26 mouse cellular contexts compared by ENCODE assay signal in genomic region chr4:45729801-45730200, GRCm38 (mm10).
A peak's percentile ranks its signal among the peaks of the same experiment; 100 is the strongest.
DNase-seq lines count a peak whose midpoint lies in the region; ATAC-seq lines count a peak whose summit lies in the region.
"Had no signal": no experiment of that assay in that cellular context is flagged by ENCODE, and none has a peak within 500 bp of the region (broad histone marks: within the 10 kb centered on the region; RNA-seq: fewer than 3 reads in every experiment).

No protein-coding gene starts in this region.

- peaks cover 8% of the 10 kb centered on the region for H3K27me3 ChIP-seq in hindbrain, embryonic 10.5 days (ENCODE audit: insufficient read depth, poor library complexity, severe bottlenecking)
- H3K27me3 ChIP-seq in hindbrain, embryonic 12.5 days: no peaks in the 10 kb centered on the region
- H3K27me3 ChIP-seq in embryonic facial prominence, embryonic 14.5 days (replicated peaks; ENCODE audit: control insufficient read depth, insufficient read depth, low read length): no peaks in the 10 kb centered on the region
- H3K27me3 ChIP-seq: heart, embryonic 13.5 days; neural tube, embryonic 15.5 days had no signal

- peak overlapping the region; percentile 16; the same call in 1 of the 2 replicates for H3K27ac ChIP-seq in hindbrain, embryonic 10.5 days
- no peak overlapping the region for H3K27ac ChIP-seq in hindbrain, embryonic 12.5 days
- H3K27ac ChIP-seq in embryonic facial prominence, embryonic 14.5 days (replicated peaks; ENCODE audit: low read depth, low read length): peak overlapping the region; percentile 85
- H3K27ac ChIP-seq: heart, embryonic 13.5 days; neural tube, embryonic 15.5 days; stomach, postnatal 0 days had no signal

- H3K9me3 ChIP-seq in hindbrain, embryonic 10.5 days: no peaks in the 10 kb centered on the region
- H3K9me3 ChIP-seq in hindbrain, embryonic 12.5 days (replicated peaks): no peaks in the 10 kb centered on the region
- H3K9me3 ChIP-seq in embryonic facial prominence, embryonic 14.5 days (ENCODE audit: control insufficient read depth, low read length): no peaks in the 10 kb centered on the region
- H3K9me3 ChIP-seq: heart, embryonic 13.5 days; neural tube, embryonic 15.5 days had no signal

- H3K4me1 ChIP-seq in hindbrain, embryonic 10.5 days (replicated peaks): peaks cover 48% of the 10 kb centered on the region
- H3K4me1 ChIP-seq in hindbrain, embryonic 12.5 days: peaks cover 36% of the 10 kb centered on the region
- peaks cover 29% of the 10 kb centered on the region for H3K4me1 ChIP-seq in embryonic facial prominence, embryonic 14.5 days (ENCODE audit: control insufficient read depth, insufficient read depth, low read length)

- H3K36me3 ChIP-seq in hindbrain, embryonic 10.5 days: no peaks in the 10 kb centered on the region
- H3K36me3 ChIP-seq in hindbrain, embryonic 12.5 days: no peaks in the 10 kb centered on the region
- no peaks in the 10 kb centered on the region for H3K36me3 ChIP-seq in embryonic facial prominence, embryonic 14.5 days (ENCODE audit: control insufficient read depth, insufficient read depth, low read length)
- H3K36me3 ChIP-seq: heart, embryonic 13.5 days; neural tube, embryonic 15.5 days had no signal

- no peak for ATAC-seq in hindbrain, embryonic 12.5 days (ENCODE audit: low FRiP score)
- no peak for ATAC-seq in embryonic facial prominence, embryonic 14.5 days (ENCODE audit: low read depth)
- ATAC-seq: forebrain, embryonic 16.5 days; intestine, postnatal 0 days; lung, postnatal 0 days had no signal

- DNase-seq in hindbrain, embryonic 10.5 days (ENCODE audit: low spot score): no peak
- peak; percentile 18 for DNase-seq in adrenal gland, postnatal 10 days
- peak; percentile 26 for DNase-seq in adrenal gland, postnatal 25 days
- DNase-seq in embryonic facial prominence, embryonic 14.5 days (ENCODE audit: low spot score): no peak
- DNase-seq in gastrocnemius, postnatal 36 days: no peak
- no peak for DNase-seq in thymus, postnatal 4 days
- DNase-seq: cerebellum, adult 2 months; cerebellum, postnatal 36 days; embryo, embryonic 11 days; gastrocnemius, postnatal 14 days; heart, adult 18-20 months; heart, postnatal 14 days; kidney, postnatal 4 days; layer of hippocampus, adult 9-11 months; liver; right cerebral cortex, adult 18-20 months; thymus, adult 2 months had no signal

- H3K9ac ChIP-seq in hindbrain, embryonic 12.5 days: no peak overlapping the region
- H3K9ac ChIP-seq in embryonic facial prominence, embryonic 14.5 days (ENCODE audit: low read depth, low read length): no peak overlapping the region
- H3K9ac ChIP-seq: heart, embryonic 13.5 days; neural tube, embryonic 15.5 days had no signal

- intact Hi-C loops in gastrocnemius, postnatal 36 days (cut with DNase I): no loop called here

- 74% methylated on average over 4 of the region's 4 CpGs for WGBS in hindbrain, embryonic 10.5 days
- WGBS in hindbrain, embryonic 12.5 days: 70% methylated on average over 4 of the region's 4 CpGs
- 61% methylated on average over 4 of the region's 4 CpGs for WGBS in embryonic facial prominence, embryonic 14.5 days

- H3K4me3 ChIP-seq in hindbrain, embryonic 10.5 days: no peak overlapping the region
- H3K4me3 ChIP-seq in hindbrain, embryonic 12.5 days: no peak overlapping the region
- no peak overlapping the region for H3K4me3 ChIP-seq in embryonic facial prominence, embryonic 14.5 days (ENCODE audit: low read depth, low read length)
- H3K4me3 ChIP-seq: erythroblast, embryonic 14.5 days; heart, embryonic 13.5 days; neural tube, embryonic 15.5 days had no signal

- no peak overlapping the region for H3K4me2 ChIP-seq in hindbrain, embryonic 12.5 days (replicated peaks)
- H3K4me2 ChIP-seq in embryonic facial prominence, embryonic 14.5 days (ENCODE audit: low read depth, low read length): no peak overlapping the region
- H3K4me2 ChIP-seq: heart, embryonic 13.5 days; midbrain, embryonic 11.5 days; neural tube, embryonic 15.5 days had no signal

Comparison
In these comparisons a context has a peak if more than half of its experiments do, and no peak if none do; other contexts are left out.
1. DNase-seq: peak in adrenal gland, postnatal 10 days (single experiment) and adrenal gland, postnatal 25 days (single experiment); none in hindbrain, embryonic 10.5 days (single experiment), embryonic facial prominence, embryonic 14.5 days (single experiment), gastrocnemius, postnatal 36 days (0 of 2) and thymus, postnatal 4 days (single experiment).